Mouse (Mus musculus): Measurements from ENCODE around the gene Dgkb. TPM values are rescaled to one million over a fixed set of nuclear protein-coding genes. Genes with fewer than 3 reads are reported as not detected.
A peak's percentile ranks its signal among the peaks of the same experiment; 100 is the strongest.

Gene Dgkb
- total RNA-seq, 1 experiment from 2014 or later = not detected

GRCm38 (mm10) chr12:38342657-38343056 lies 525.1 kb downstream of the Dgkb start:
- ATAC-seq (replicated peaks; ENCODE audit: low read depth, poor library complexity, severe bottlenecking) = peak; percentile 96

DNA sequence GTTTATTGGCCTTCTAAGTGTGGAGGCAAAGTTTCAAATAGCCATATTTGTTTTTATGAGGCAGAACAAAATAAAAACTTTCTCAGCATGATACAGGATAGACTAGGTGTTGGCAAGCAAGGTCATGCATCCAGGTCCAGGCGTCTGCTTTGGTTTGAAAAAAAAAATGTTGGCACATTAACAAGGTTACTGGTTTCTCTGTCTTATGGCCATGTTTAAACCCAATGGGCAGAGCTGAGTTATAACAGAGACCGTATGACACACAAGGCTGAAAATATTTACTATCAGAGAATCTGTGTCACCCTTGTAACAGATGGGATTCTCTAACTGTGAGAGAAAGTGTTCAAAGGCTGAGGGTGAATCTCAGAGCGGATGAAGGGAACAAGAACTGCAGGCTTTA lies 535.0 kb downstream of the Dgkb start:
- no peak for ATAC-seq (replicated peaks; ENCODE audit: low read depth, poor library complexity, severe bottlenecking)

- no peak for ATAC-seq (replicated peaks; ENCODE audit: low read depth, poor library complexity, severe bottlenecking)
Observed at GRCm38 (mm10) chr12:38356386-38356785, 538.9 kb downstream of the Dgkb start.

- ATAC-seq (replicated peaks; ENCODE audit: low read depth, poor library complexity, severe bottlenecking) = no peak
Observed at GRCm38 (mm10) chr12:38361491-38361890, 544.0 kb downstream of the Dgkb start.

GRCm38 (mm10) chr12:38371597-38371996 lies 554.1 kb downstream of the Dgkb start:
- ATAC-seq (replicated peaks; ENCODE audit: low read depth, poor library complexity, severe bottlenecking) = no peak

- ATAC-seq (replicated peaks; ENCODE audit: low read depth, poor library complexity, severe bottlenecking) = no peak
Observed at GRCm38 (mm10) chr12:38374159-38374558, 556.6 kb downstream of the Dgkb start.

GRCm38 (mm10) chr12:38385942-38386341 lies 568.4 kb downstream of the Dgkb start:
- ATAC-seq (replicated peaks; ENCODE audit: low read depth, poor library complexity, severe bottlenecking) = no peak

- no peak for ATAC-seq (replicated peaks; ENCODE audit: low read depth, poor library complexity, severe bottlenecking)
Observed at GRCm38 (mm10) chr12:38386991-38387390, 569.5 kb downstream of the Dgkb start.

DNA sequence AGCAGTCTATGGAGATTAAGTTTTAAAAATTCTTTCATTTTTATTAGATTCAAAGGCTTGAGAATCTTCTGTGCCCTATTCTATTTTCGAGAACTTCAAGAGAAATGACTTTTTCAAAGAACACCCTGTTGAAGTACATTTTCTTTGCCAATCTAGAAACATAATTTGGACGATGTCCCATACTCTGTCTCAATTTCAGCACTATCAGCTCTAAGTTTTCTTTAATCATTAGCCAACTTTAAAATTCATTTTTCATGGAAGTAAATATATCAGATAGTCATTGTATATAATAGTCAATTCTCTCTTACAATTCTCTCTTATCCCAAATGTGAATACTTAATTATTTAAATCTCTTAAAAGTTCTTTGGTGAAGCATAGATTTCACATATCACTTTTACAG lies 570.1 kb downstream of the Dgkb start:
- ATAC-seq (replicated peaks; ENCODE audit: low read depth, poor library complexity, severe bottlenecking) = no peak

DNA sequence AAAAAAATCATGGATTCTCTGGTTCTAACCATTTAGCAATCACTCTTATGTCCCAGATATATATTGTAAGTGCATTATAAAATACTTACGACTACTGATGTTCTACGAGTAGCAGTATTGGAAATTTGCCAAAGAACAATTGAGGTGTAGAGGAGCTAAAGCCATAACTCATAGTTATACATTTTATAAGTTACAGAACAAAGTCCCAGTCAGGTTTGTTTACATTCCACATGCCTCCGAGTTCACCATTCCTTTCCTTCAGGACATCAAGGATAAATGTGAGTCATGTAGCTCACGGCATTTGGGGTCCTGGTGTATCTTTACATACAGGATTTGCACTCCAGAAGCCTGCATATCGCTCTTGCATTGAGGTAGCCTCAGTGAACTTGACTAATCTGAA lies 570.7 kb downstream of the Dgkb start:
- ATAC-seq (replicated peaks; ENCODE audit: low read depth, poor library complexity, severe bottlenecking) = no peak

DNA sequence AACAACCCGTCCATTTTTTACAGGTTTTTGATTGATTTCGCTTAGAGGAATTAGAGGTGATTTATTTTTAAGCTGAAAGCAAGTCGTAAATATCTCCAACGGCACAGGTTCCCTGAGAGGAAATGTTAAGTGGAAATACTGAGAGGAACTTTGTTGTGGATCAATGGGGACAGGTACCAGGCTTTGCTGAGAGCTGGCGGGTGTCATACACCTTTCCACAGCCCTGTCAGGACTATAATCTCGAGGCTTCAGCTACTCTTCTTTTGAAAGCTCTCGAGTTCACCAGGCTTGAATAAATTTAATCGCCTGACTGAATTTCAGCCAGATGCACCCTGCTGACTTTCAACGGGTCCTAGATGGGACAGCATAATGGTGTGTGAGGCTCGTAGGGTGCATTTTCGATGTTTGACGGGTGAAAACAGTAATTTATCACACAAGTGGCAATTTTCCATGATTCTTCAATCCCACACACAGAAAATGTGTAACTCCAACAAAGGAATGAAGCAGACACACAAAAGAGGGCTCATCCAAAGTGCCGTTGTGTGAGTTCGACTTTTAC lies 580.3 kb downstream of the Dgkb start:
- no peak for ATAC-seq (replicated peaks; ENCODE audit: low read depth, poor library complexity, severe bottlenecking)

- no peak for ATAC-seq (replicated peaks; ENCODE audit: low read depth, poor library complexity, severe bottlenecking)
Observed at GRCm38 (mm10) chr12:38400089-38400488, 582.6 kb downstream of the Dgkb start.

DNA sequence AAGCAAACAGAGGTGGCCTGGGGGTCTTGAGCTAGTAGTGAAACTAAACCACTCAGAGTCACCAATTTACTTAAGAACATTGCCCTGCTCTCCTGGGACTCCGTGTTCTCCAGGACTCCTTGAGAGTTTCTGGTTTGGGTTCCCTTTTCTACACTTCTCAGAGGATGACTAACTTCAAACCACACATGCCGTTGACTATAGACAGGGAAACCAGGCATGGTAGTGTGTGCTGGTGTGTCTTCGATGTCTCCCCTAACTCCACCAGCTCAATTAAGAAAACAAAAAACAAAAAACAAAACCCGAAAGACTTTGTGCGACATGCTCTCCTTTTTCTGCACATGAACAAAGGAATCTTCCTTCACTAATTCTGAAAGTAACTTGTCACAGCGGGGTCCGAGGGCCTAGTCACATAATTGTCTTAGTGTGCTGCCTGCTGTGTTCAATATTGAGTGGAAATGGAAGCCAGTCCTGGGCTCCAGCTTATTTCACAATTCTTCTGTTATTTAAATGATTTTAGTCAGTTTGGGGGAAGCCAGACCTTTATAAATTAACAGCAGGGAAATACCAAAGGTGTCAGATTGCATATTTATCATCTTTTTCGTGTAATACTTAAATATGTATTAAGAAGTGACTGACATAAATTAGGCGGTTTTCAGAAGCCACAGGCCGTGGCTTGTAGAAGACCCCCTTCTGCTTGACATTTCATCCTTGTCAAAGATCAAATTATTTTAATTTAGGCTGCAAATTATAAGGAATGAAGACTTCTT lies 618.0 kb downstream of the Dgkb start:
- no peak for ATAC-seq (replicated peaks; ENCODE audit: low read depth, poor library complexity, severe bottlenecking)

DNA sequence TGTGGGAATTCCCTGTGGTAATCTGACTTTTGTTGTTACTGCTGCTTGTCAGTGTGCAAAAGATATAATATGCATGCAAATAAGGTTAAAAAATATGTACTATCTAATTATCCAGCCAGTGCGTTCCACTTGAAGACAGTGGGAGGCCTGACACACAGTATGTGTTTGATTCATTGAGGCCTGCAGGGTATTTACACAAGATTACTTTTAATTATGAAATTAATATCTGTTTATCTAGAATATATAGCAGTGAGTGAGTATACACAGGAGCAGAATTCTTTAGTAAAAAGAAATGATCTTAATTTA lies 618.6 kb downstream of the Dgkb start:
- ATAC-seq (replicated peaks; ENCODE audit: low read depth, poor library complexity, severe bottlenecking) = no peak

DNA sequence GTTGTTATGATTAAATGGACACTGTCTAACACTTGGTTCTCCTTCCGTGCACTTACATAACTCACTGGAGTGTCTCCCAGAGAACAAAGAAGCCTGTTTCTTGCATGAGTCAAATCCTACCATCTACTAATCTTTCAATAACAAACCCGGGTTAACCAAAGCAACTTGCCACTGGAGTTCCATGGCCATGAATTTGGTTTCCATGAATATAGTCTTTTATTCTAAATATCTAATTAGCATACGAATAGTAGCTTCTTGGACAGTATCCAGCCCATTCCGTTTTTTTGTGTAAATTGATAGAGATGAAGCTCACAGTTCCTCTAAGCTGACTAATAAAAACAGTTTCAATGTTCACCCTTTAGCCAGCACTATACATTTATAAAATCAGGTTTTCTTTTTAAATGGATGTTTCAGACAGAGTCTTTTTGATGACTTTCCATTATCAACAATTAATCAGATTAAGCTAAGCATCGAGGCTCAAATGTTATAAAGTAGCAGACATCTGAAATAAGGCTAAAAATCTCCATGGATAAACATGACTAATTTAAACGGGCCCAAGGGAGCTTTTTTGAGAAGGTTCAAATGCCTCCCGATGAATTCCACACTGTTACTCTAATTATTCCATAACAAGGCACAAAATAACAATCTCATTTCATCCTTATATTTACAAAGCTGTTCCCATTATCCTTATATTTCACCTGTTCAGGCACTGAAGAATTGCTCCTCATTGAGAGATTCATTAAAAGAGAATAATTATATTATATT lies 633.0 kb downstream of the Dgkb start:
- no peak for ATAC-seq (replicated peaks; ENCODE audit: low read depth, poor library complexity, severe bottlenecking)

DNA sequence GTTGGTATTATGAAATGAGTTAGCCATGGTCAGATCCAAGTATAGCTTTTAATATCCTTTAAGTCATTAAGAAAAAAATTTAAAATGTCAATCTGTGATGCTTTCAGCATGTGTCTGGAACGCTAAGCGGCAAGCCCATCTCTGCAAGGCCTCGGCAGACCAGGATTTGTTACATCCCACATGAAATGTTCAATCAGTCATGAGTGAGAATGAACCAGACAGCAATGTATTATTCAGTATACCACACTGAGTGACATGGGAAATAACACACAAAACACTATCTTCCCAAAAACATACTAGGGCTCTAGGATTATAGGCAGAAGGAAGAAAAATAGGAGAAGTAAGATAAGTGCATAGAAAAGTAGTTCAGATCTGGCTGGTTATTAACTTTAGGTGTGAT lies 634.2 kb downstream of the Dgkb start:
- no peak for ATAC-seq (replicated peaks; ENCODE audit: low read depth, poor library complexity, severe bottlenecking)

DNA sequence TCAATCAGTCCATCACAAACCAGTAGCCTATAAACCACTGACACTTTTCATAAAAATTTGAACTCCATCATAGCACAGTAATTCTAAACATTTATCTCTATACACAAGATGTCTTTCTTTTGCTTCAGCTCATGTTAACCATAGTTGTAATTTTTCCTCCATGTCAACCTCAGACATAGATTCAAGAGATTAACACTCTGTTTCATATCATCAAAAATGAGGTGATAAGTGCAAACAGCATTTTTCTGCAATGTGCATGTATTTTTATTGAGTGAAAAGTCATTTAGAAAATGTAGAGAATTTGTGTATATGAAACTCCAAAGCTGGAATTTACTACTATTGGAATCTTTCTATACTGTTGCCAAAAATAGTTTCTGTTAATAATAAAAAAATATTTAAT lies 650.7 kb downstream of the Dgkb start:
- no peak for ATAC-seq (replicated peaks; ENCODE audit: low read depth, poor library complexity, severe bottlenecking)

GRCm38 (mm10) chr12:38468605-38469004 lies 651.1 kb downstream of the Dgkb start:
- ATAC-seq (replicated peaks; ENCODE audit: low read depth, poor library complexity, severe bottlenecking) = no peak

GRCm38 (mm10) chr12:38497229-38497628 lies 679.7 kb downstream of the Dgkb start:
- no peak for ATAC-seq (replicated peaks; ENCODE audit: low read depth, poor library complexity, severe bottlenecking)

GRCm38 (mm10) chr12:38500931-38501330 lies 683.4 kb downstream of the Dgkb start:
- no peak for ATAC-seq (replicated peaks; ENCODE audit: low read depth, poor library complexity, severe bottlenecking)

DNA sequence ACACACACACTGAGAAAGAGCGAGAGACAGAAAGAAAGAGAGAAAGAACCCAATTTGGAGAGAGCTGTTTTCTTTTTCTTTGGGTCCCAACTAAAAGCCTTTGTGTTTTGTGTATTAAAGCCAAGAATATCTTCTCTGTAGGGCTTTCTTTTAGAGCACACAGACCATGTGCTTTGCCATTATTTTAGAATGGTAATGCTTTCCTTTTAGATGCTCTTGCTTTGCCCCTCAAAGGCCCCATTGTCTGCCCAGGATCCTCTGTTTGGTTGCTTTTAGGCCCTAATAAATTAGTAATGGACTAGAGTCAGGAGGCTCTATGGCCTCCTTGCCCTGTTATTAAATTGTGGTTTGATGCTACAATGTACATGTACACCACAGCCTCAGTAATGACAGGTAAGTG lies 690.7 kb downstream of the Dgkb start:
- ATAC-seq (replicated peaks; ENCODE audit: low read depth, poor library complexity, severe bottlenecking) = no peak

All from common myeloid progenitor, adult 5-6 weeks (primary cell).